Mouse (Mus musculus) E14TG2a.4 (cell line): ENCODE measurements around the gene Plk5.

ENCODE experiments used
- CTCF ChIP-seq: conservative IDR thresholded peaks from 2 replicates; pipeline ENCODE4 v1.5.1; 2014; ENCODE audit warnings: low read length
- POU5F1 ChIP-seq: IDR thresholded peaks from 2 replicates; pipeline ENCODE4 v1.6.1; 2014; ENCODE audit warnings: low read length, borderline replicate concordance

DNA sequence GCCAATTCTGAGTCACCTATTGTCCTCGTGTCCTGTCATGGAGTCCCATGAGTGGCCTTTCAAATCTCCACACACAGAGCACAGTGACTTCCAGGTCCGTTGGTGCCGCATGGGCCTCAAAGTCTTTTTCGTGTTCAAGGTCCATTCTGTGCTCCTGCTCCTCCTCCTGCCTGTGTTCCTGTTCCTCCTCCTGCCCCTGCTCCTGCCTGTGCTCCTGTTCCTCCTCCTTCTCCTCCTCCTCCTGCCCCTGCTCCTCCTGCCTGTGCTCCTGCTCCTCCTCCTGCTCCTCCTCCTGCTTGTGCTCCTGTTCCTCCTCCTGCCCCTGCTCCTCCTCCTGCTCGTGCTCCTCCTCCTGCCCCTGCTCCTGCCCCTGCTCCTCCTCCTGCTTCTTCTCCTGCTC is 11.7 kb downstream of the Plk5 start:
- TF ChIP-seq CTCF (no peak), POU5F1 (no peak)
